Mouse (Mus musculus) lung, postnatal 0 days (tissue): Measurements from ENCODE around the gene 2410131K14Rik.

Experiments
- CTCF ChIP-seq: IDR thresholded peaks from 2 replicates; pipeline ENCODE4 v1.5.1; 2016; ENCODE audit warnings: antibody characterized with exemption, mild to moderate bottlenecking
- EP300 ChIP-seq: IDR thresholded peaks from 2 replicates; pipeline ENCODE4 v1.6.1; 2016; ENCODE audit warnings: antibody characterized with exemption, mild to moderate bottlenecking, control low read depth

DNA sequence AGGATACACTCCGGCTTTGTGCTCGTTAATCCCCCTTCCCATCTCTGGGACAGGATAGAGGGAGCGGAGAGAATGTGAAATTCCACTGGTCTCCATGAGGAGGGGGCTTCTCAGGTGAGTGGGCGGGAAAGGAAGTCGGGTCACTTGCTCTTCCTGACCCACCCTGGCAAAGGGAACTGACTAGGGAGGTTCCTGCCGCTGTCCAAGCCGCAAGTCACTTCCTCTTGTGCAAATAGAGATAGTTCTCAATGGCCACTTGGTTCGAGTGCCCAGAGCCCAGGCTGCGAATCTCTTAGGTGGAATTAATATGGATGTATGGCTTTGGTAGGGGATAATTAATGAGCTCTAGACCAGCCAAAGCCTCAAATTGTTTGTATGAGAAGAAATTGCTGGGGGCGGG, 15.0 kb downstream of the 2410131K14Rik start:
- TF ChIP-seq CTCF = no peak
- TF ChIP-seq EP300 = no peak
